ENCODE assay signal across 9 mouse cellular contexts in the genomic region with DNA sequence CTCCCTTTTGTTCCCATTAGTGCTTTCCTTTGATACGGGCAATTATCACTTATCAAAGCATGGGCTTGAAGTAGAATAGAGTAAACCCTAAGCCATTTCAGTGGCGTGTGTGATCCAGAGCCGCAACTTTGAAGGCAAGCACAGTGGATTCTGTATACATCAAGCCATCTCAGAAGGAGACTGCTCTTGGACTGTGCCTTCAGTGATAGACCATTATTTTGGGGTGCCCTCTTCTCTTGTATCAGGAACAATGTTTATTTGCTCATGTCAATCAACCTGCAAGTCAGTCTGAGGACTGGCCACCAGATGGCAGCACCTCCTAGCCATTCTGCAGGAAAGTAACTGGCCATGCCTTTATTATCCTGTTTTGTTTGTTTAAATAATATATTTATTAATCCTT. TPM values are rescaled to one million over a fixed set of nuclear protein-coding genes. Genes with fewer than 3 reads are reported as not detected.
DNase-seq lines count a peak whose midpoint lies in the region.
"Had no signal": no experiment of that assay in that cellular context is flagged by ENCODE, and none has a peak within 500 bp of the region (broad histone marks: within the 10 kb centered on the region; RNA-seq: fewer than 3 reads in every experiment).

No protein-coding gene starts in this region.

- peak; percentile 57 for DNase-seq in gastrocnemius, adult 18-20 months (ENCODE audit: low spot score)
- no peak for DNase-seq in gastrocnemius, postnatal 25 days
- peak; percentile 80 for DNase-seq in adipocyte (ENCODE audit: low spot score)
- DNase-seq in embryo, embryonic 10 days (ENCODE audit: low spot score): peak; percentile 79
- peak; percentile 63 for DNase-seq in hindbrain, embryonic 10.5 days (ENCODE audit: low spot score)
- peak; percentile 67 to 95 for DNase-seq in layer of hippocampus, postnatal 25 days (ENCODE audit: extremely low spot score in 1 of 2, low spot score in 1 of 2)
- peak; percentile 61 for DNase-seq in midbrain, embryonic 10.5 days (ENCODE audit: low spot score)
- DNase-seq in spleen, adult 18-20 months: peak; percentile 63 to 82

- H3K36me3 ChIP-seq in hindbrain, embryonic 10.5 days: no peaks in the 10 kb centered on the region
- H3K36me3 ChIP-seq in midbrain, embryonic 10.5 days: no peaks in the 10 kb centered on the region

- no peak overlapping the region for H3K27ac ChIP-seq in hindbrain, embryonic 10.5 days
- H3K27ac ChIP-seq in midbrain, embryonic 10.5 days (replicated peaks): no peak overlapping the region

- H3K27me3 ChIP-seq in hindbrain, embryonic 10.5 days (ENCODE audit: insufficient read depth, poor library complexity, severe bottlenecking): no peaks in the 10 kb centered on the region
- no peaks in the 10 kb centered on the region for H3K27me3 ChIP-seq in midbrain, embryonic 10.5 days (ENCODE audit: low read depth, poor library complexity, severe bottlenecking)

- H3K4me1 ChIP-seq in hindbrain, embryonic 10.5 days (replicated peaks): no peaks in the 10 kb centered on the region
- H3K4me1 ChIP-seq in midbrain, embryonic 10.5 days: no peaks in the 10 kb centered on the region

- H3K4me3 ChIP-seq in hindbrain, embryonic 10.5 days: no peak overlapping the region
- H3K4me3 ChIP-seq in midbrain, embryonic 10.5 days: no peak overlapping the region

- 61% methylated on average over 3 of the region's 3 CpGs for WGBS in hindbrain, embryonic 10.5 days
- 68% methylated on average over 3 of the region's 3 CpGs for WGBS in midbrain, embryonic 10.5 days

- no peaks in the 10 kb centered on the region for H3K9me3 ChIP-seq in hindbrain, embryonic 10.5 days
- no peaks in the 10 kb centered on the region for H3K9me3 ChIP-seq in midbrain, embryonic 10.5 days (replicated peaks)

RNA-seq across cellular contexts. Expression of a gene that starts 11.0 kb away (rescaled TPM):
- not detected for total RNA-seq in gastrocnemius, adult 18-20 months (2021)
- not detected for total RNA-seq in gastrocnemius, postnatal 25 days (2021)
- polyA plus RNA-seq in hindbrain, embryonic 10.5 days (2016; fragmentation: Nextera tagmentation; extraction: Ambion mirVana): 0.37 TPM in 1 of 2 replicates, not detected in the other
- not detected for total RNA-seq in layer of hippocampus, postnatal 25 days (2021)
- 0.16 TPM in 1 of 2 replicates, not detected in the other for polyA plus RNA-seq in midbrain, embryonic 10.5 days (2016; fragmentation: Nextera tagmentation; extraction: Ambion mirVana)
- polyA plus RNA-seq: heart, embryonic 14.5 days had no signal

RNA-seq across cellular contexts. Expression of a gene that starts 12.3 kb away (rescaled TPM):
- total RNA-seq in gastrocnemius, adult 18-20 months (2021): 1 to 10 TPM; 3.0 to 4.1 TPM
- 1 to 10 TPM; 1.6 to 4.2 TPM for total RNA-seq in gastrocnemius, postnatal 25 days (2021)
- polyA plus RNA-seq in hindbrain, embryonic 10.5 days (2016; fragmentation: Nextera tagmentation; extraction: Ambion mirVana): 3.3 and 4.5 TPM in 2 replicates
- 1 to 10 TPM; 3.4 to 4.7 TPM for total RNA-seq in layer of hippocampus, postnatal 25 days (2021)
- polyA plus RNA-seq in midbrain, embryonic 10.5 days (2016; fragmentation: Nextera tagmentation; extraction: Ambion mirVana): 1.7 and 2.2 TPM in 2 replicates

RNA-seq across cellular contexts. Expression of a gene that starts 12.3 kb away (rescaled TPM):
- 10 to 100 TPM; 25.0 to 30.1 TPM for total RNA-seq in gastrocnemius, adult 18-20 months (2021)
- 10 to 100 TPM; 30.5 to 40.6 TPM for total RNA-seq in gastrocnemius, postnatal 25 days (2021)
- polyA plus RNA-seq in hindbrain, embryonic 10.5 days (2016; fragmentation: Nextera tagmentation; extraction: Ambion mirVana): 11.5 and 17.5 TPM in 2 replicates
- 10 to 100 TPM; 17.0 to 19.4 TPM for total RNA-seq in layer of hippocampus, postnatal 25 days (2021)
- polyA plus RNA-seq in midbrain, embryonic 10.5 days (2016; fragmentation: Nextera tagmentation; extraction: Ambion mirVana): 8.2 and 9.5 TPM in 2 replicates

RNA-seq across cellular contexts. Expression of a gene that starts 20.5 kb away (rescaled TPM):
- under 1 TPM in 1 of 2 experiments, not detected in 1; 0.21 TPM for total RNA-seq in gastrocnemius, adult 18-20 months (2021)
- total RNA-seq in gastrocnemius, postnatal 25 days (2021): not detected
- polyA plus RNA-seq in hindbrain, embryonic 10.5 days (2016; fragmentation: Nextera tagmentation; extraction: Ambion mirVana): 0.29 TPM in 1 of 2 replicates, not detected in the other
- under 1 TPM in 1 of 2 experiments, not detected in 1; 0.25 TPM for total RNA-seq in layer of hippocampus, postnatal 25 days (2021)
- polyA plus RNA-seq in midbrain, embryonic 10.5 days (2016; fragmentation: Nextera tagmentation; extraction: Ambion mirVana): 0.10 and 0.22 TPM in 2 replicates

RNA-seq across cellular contexts. Expression of a gene that starts 29.0 kb away (rescaled TPM):
- total RNA-seq in gastrocnemius, adult 18-20 months (2021): not detected
- total RNA-seq in gastrocnemius, postnatal 25 days (2021): not detected
- 0.03 TPM in 1 of 2 replicates, not detected in the other for polyA plus RNA-seq in hindbrain, embryonic 10.5 days (2016; fragmentation: Nextera tagmentation; extraction: Ambion mirVana)
- total RNA-seq in layer of hippocampus, postnatal 25 days (2021): not detected
- not detected in 2 replicates for polyA plus RNA-seq in midbrain, embryonic 10.5 days (2016; fragmentation: Nextera tagmentation; extraction: Ambion mirVana)
- polyA plus RNA-seq: heart, embryonic 14.5 days had no signal
